Mouse (Mus musculus) CD4-positive, CD25-positive, alpha-beta regulatory T cell, adult 4 months (primary cell): ENCODE measurements around the gene Chd5. TPM values are rescaled to one million over a fixed set of nuclear protein-coding genes. Genes with fewer than 3 reads are reported as not detected.

ENCODE experiments used
- polyA plus RNA-seq, 2 experiments: library from polyadenylated mRNA; unstranded; fragments of 100-300 nt; shearing (Covaris generic); gene quantifications; one replicate each; pipeline ENCODE4 v1.2.1; 2017

Gene Chd5
- polyA plus RNA-seq, 2 experiments from 2014 or later: 0.40 TPM; not detected in 1

Other genes starting within 250 kb of the Chd5 start
- gene Tnfrsf25, start 222.7 kb upstream of the Chd5 start, polyA plus RNA-seq: 100 to 1,000 TPM; 125 to 170 TPM
- 1 to 10 TPM; 9.5 to 9.9 TPM for gene Espn, start 186.3 kb upstream of the Chd5 start, polyA plus RNA-seq
- not detected for gene Hes2, start 179.8 kb upstream of the Chd5 start, polyA plus RNA-seq
- 100 to 1,000 TPM; 108 to 145 TPM for gene Acot7, start 160.5 kb upstream of the Chd5 start, polyA plus RNA-seq
- gene Gpr153, start 64.4 kb upstream of the Chd5 start, polyA plus RNA-seq: under 1 TPM in 1 of 2 experiments, not detected in 1; 0.13 TPM
- gene Hes3, start 47.0 kb upstream of the Chd5 start, polyA plus RNA-seq: not detected
- 1 to 10 TPM; 3.9 to 8.2 TPM for gene Icmt, start 41.4 kb upstream of the Chd5 start, polyA plus RNA-seq
- not detected for gene Rnf207, start 19.7 kb upstream of the Chd5 start, polyA plus RNA-seq
- 1,000 to 10,000 TPM in 1 of 2 experiments, 100 to 1,000 TPM in 1; 772 to 1,018 TPM for gene Rpl22, start 12.9 kb upstream of the Chd5 start, polyA plus RNA-seq
- gene Nphp4, start 138.1 kb downstream of the Chd5 start, polyA plus RNA-seq: under 1 TPM in 1 of 2 experiments, not detected in 1; 0.30 TPM
- gene Kcnab2, start 139.2 kb downstream of the Chd5 start, polyA plus RNA-seq: 100 to 1,000 TPM in 1 of 2 experiments, 10 to 100 TPM in 1; 99.7 to 140 TPM